Mouse (Mus musculus) stomach, embryonic 14.5 days (tissue): ENCODE results near the gene Gm49721. TPM values are rescaled to one million over a fixed set of nuclear protein-coding genes. Genes with fewer than 3 reads are reported as not detected.
"Not testable (repeated sequence)": the region's sequence is repeated elsewhere in the genome, so short reads cannot be mapped to it uniquely, and the experiment has no call there.

ENCODE experiments used
- ATAC-seq: fragments of 200-750 bp; cut with Nextera tagmentation; 2 replicates; pipeline ENCODE4 v1.8.0; 2017; ENCODE audit warnings: low read depth, moderate TSS enrichment; ENCODE audit not compliant: insufficient number of reproducible peaks, insufficient read depth, low FRiP score
- H3K27ac ChIP-seq: fragments of 300-500 bp; sonication (generic); 2 replicates; pipeline ENCODE4 v1.5.1; 2014; ENCODE audit warnings: mild to moderate bottlenecking, low read length, moderate library complexity, mixed read lengths
- H3K27me3 ChIP-seq: fragments of 300-500 bp; sonication (generic); 2 replicates; pipeline ENCODE4 v1.6.1; 2014; ENCODE audit warnings: low read length, control low read depth, mixed read lengths; ENCODE audit not compliant: control insufficient read depth, insufficient read depth
- H3K36me3 ChIP-seq: fragments of 300-500 bp; sonication (generic); 2 replicates; pipeline ENCODE4 v1.6.1; 2014; ENCODE audit warnings: mild to moderate bottlenecking, control low read depth, low read length, moderate library complexity, mixed read lengths; ENCODE audit not compliant: control insufficient read depth, insufficient read depth
- H3K4me1 ChIP-seq: fragments of 300-500 bp; sonication (generic); 2 replicates; pipeline ENCODE4 v1.6.1; 2014; ENCODE audit warnings: low read length, control low read depth, mixed read lengths; ENCODE audit not compliant: control insufficient read depth, insufficient read depth
- H3K4me2 ChIP-seq: fragments of 300-500 bp; sonication (generic); replicated peaks from 2 replicates; pipeline ENCODE4 v1.6.1; 2014; ENCODE audit warnings: low read depth, low read length, control low read depth
- H3K4me3 ChIP-seq: fragments of 300-500 bp; sonication (generic); 2 replicates; pipeline ENCODE4 v1.5.1; 2014; ENCODE audit warnings: low read depth, low read length, control low read depth
- H3K9ac ChIP-seq: fragments of 300-500 bp; sonication (generic); replicated peaks from 2 replicates; pipeline ENCODE4 v1.6.1; 2014; ENCODE audit warnings: low read depth, mild to moderate bottlenecking, control low read depth, low read length, moderate library complexity, mixed read lengths
- H3K9me3 ChIP-seq: fragments of 300-500 bp; sonication (generic); 2 replicates; pipeline ENCODE4 v1.6.1; 2016; ENCODE audit warnings: low read depth, low read length, control low read depth; ENCODE audit not compliant: control insufficient read depth
- WGBS: fragments of 180-500 bp; shearing (Covaris S2); extraction: QIAGEN DNeasy Blood & Tissue Kit; methylation state at CpG from one replicate; pipeline ENCODE4 v1.1.7; 2014; 5-methylcytosine and 5-hydroxymethylcytosine counted together
- polyA plus RNA-seq: library from polyadenylated mRNA; unstranded; fragments of >200 nt; fragmentation: Nextera tagmentation; extraction: Ambion mirVana; gene quantifications from 2 replicates; pipeline ENCODE4 v1.2.1, GENCODE M21; 2014

Gm49721 gene
- polyA plus RNA-seq, 1 experiment from 2014 or later: 0.42 TPM

DNA sequence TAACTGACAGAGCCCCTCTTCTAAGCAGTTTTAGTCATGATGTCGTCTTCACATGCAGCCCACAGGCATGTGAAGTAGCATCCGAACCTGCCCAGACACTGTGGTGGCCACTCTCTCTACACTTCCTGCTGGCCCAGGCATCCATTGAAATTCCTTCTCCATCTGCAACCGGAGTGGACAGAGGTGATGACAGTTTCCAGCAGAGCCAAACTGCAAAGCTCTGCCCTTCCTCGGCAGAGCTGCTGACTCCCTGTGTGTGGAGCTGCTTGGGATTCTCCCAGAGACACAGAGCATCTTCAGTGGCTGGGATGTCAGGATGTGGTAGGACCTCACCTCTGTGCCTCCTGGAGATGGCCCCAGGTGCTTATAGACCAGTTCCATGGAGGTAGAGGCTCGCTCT, 105.8 kb downstream of the Gm49721 start:
- H3K9ac ChIP-seq, H3K27ac ChIP-seq, ATAC-seq, H3K4me2 ChIP-seq, H3K27me3 ChIP-seq, H3K4me1 ChIP-seq, H3K9me3 ChIP-seq, H3K4me3 ChIP-seq, H3K36me3 ChIP-seq: not testable (repeated sequence)
- WGBS: no CpG with 5 or more reads among the region's 5 CpGs

- not testable (repeated sequence) for H3K36me3 ChIP-seq, H3K9me3 ChIP-seq, H3K4me3 ChIP-seq, H3K9ac ChIP-seq, H3K4me2 ChIP-seq, H3K4me1 ChIP-seq, H3K27me3 ChIP-seq, ATAC-seq, H3K27ac ChIP-seq
- WGBS: no CpG with 5 or more reads among the region's 12 CpGs
Measured at GRCm38 (mm10) chr17:7085469-7086168, 106.9 kb downstream of the Gm49721 start.

DNA sequence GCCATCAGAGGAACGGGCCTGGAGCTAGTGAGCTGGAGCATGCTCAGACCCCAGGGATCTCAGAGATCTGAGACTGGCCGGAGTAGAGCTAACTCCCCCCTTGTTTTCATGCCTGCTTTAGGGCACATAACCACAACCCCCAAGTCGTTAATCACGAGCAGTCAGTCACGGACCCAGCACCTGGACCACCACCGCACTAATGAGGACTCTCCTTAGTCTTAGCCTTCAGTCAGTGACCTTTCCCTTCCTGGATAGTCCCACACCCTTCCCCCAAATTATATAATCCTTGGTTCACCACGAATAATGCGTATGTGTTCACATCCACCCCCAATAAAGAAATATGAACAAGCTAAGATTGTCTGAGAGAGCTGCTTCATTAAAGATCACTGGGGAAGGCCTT, 108.1 kb downstream of the Gm49721 start:
- not testable (repeated sequence) for H3K27ac ChIP-seq, H3K27me3 ChIP-seq, H3K36me3 ChIP-seq, H3K4me2 ChIP-seq, H3K9ac ChIP-seq, H3K9me3 ChIP-seq, H3K4me3 ChIP-seq, H3K4me1 ChIP-seq
- 77% methylated on average over 6 of the region's 8 CpGs for whole genome bisulfite sequencing
- peak; percentile 10; the same call in 1 of the 2 replicates for ATAC-seq

Other genes starting within 250 kb of the Gm49721 start
- 176 and 199 TPM in 2 replicates for gene Ezr, start 196.1 kb upstream of the Gm49721 start, polyA plus RNA-seq
- 45.4 and 47.4 TPM in 2 replicates for gene Rsph3b, start 30.2 kb upstream of the Gm49721 start, polyA plus RNA-seq
- gene Tagap1, start 17.7 kb upstream of the Gm49721 start, polyA plus RNA-seq: 73.7 and 77.0 TPM in 2 replicates
- gene Rnaset2b, start 8.3 kb upstream of the Gm49721 start, polyA plus RNA-seq: 229 and 237 TPM in 2 replicates
- gene Gm1604a, start 46.7 kb downstream of the Gm49721 start, polyA plus RNA-seq: not detected in 2 replicates
- 11.7 and 14.7 TPM in 2 replicates for gene Rps6ka2, start 191.2 kb downstream of the Gm49721 start, polyA plus RNA-seq